Mouse (Mus musculus): ENCODE measurements around the gene Ypel5. TPM values are rescaled to one million over a fixed set of nuclear protein-coding genes. Genes with fewer than 3 reads are reported as not detected.

Gene Ypel5
- polyA plus RNA-seq (2015; fragmentation: Nextera tagmentation; extraction: Ambion mirVana) = 59.4 and 59.7 TPM in 2 replicates

- WGBS (ENCODE audit: insufficient replicate concordance) = under 1% methylated on average over 77 of the region's 93 CpGs
- ATAC-seq = peak; percentile 91
- H3K4me2 ChIP-seq (ENCODE audit: low read depth, low read length) = peak within 1 kb of the TSS; percentile 77
These were observed at the start of gene Ypel5 for GRCm38 (mm10) chr17:72836158-72837115. Gene Ypel5, plus strand, starts transcription at chr17:72836453.

DNA sequence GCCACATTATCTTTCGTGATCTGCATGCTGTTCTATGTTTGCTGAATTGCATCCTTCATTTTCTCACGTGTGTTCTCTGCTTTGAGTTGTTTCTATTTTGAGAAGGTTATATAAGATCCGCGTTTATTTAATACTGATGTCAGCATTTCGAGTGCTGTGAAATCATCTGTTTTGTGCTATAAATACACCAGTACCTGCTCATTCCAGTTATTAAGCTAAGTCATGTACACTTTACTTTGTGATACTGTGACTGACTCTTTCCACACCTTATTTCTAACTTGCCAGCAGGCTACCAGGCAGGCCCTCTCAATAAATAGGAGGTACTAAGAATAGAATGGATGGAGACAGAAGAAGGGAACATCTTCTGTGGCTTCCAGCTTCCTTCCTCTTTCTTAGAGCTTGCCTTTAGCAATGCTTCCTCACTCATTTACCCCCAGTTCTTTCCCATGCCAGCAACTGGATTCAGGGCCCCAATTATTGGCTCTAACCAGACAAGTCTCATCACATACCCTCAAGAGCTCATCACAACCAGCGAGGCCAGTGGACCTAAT is 48.3 kb upstream of the Ypel5 start:
- ATAC-seq (no peak), DNase-seq (no peak)
- no peak for TF ChIP-seq CTCF (IDR thresholded peaks at IDR 0.05; ENCODE audit: low read depth)
- TF ChIP-seq EP300 (IDR thresholded peaks at IDR 0.05; ENCODE audit: low read depth) = no peak

More at GRCm38 (mm10) chr17:72836158-72837115, at the start of gene Ypel5:
- peak; percentile 99 for DNase-seq
- Histone ChIP-seq H3K27me3 (ENCODE audit: insufficient read depth, low read length) (no peaks in the 10 kb centered on the region), H3K36me3 (replicated peaks; ENCODE audit: insufficient read depth, low read length) (peaks cover 7% of the 10 kb centered on the region), H3K9ac (replicated peaks) (peak within 1 kb of the TSS; percentile 96), H3K9me3 (ENCODE audit: low read length) (no peaks in the 10 kb centered on the region), H3K4me3 (ENCODE audit: low read depth, low read length) (peak within 1 kb of the TSS; percentile 90), H3K4me1 (ENCODE audit: insufficient read depth) (peaks cover 7% of the 10 kb centered on the region), H3K27ac (ENCODE audit: low read depth) (peak within 1 kb of the TSS; percentile 100)
- TF ChIP-seq CTCF (IDR thresholded peaks at IDR 0.05; ENCODE audit: low read depth) (peak; percentile 88), EP300 (IDR thresholded peaks at IDR 0.05; ENCODE audit: low read depth) (no peak)

DNA sequence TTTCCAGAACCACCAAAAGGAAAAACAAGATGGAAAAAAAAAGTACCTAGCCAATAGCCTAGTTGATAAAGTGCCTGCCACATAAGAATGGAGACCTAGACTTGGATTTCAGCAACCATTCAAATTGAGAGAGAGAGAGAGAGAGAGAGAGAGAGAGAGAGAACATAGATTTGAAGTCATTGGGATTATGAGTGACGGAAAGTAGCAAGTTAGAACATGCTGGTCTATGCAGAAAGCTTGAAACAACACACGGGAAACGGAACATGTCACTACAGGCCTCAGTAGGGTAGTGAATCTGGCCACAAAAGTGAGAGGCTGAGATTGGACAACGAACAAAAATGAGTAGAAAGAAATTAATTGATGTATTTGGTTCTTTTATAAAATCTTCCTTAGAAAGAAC is 43.0 kb upstream of the Ypel5 start:
- 83% methylated on average over 4 of the region's 4 CpGs for WGBS (ENCODE audit: insufficient replicate concordance)
- Histone ChIP-seq H3K27ac (ENCODE audit: low read depth) (no peak overlapping the region), H3K9ac (replicated peaks) (no peak overlapping the region), H3K4me1 (ENCODE audit: insufficient read depth) (peaks cover 11% of the 10 kb centered on the region; the same call in 1 of the 2 replicates), H3K4me3 (ENCODE audit: low read depth, low read length) (no peak overlapping the region), H3K36me3 (replicated peaks; ENCODE audit: insufficient read depth, low read length) (no peaks in the 10 kb centered on the region), H3K4me2 (ENCODE audit: low read depth, low read length) (no peak overlapping the region), H3K9me3 (ENCODE audit: low read length) (0 out of 2 replicates have a peak, but pooled peaks cover 3% of the 10 kb centered on the region), H3K27me3 (ENCODE audit: insufficient read depth, low read length) (no peaks in the 10 kb centered on the region)
- no peak for DNase-seq
- TF ChIP-seq CTCF (IDR thresholded peaks at IDR 0.05; ENCODE audit: low read depth) (no peak), EP300 (IDR thresholded peaks at IDR 0.05; ENCODE audit: low read depth) (no peak)
- no peak for ATAC-seq

More for the DNA sequence above, 48.3 kb upstream of the Ypel5 start:
- 39% methylated on average over 6 of the region's 6 CpGs for WGBS (ENCODE audit: insufficient replicate concordance)
- no peak overlapping the region for H3K4me2 ChIP-seq (ENCODE audit: low read depth, low read length)
- no peak overlapping the region for H3K4me3 ChIP-seq (ENCODE audit: low read depth, low read length)
- H3K9ac ChIP-seq (replicated peaks) = no peak overlapping the region
- H3K4me1 ChIP-seq (ENCODE audit: insufficient read depth) = no peaks in the 10 kb centered on the region
- H3K27ac ChIP-seq (ENCODE audit: low read depth) = no peak overlapping the region
- H3K9me3 ChIP-seq (ENCODE audit: low read length) = no peaks in the 10 kb centered on the region
- H3K27me3 ChIP-seq (ENCODE audit: insufficient read depth, low read length) = no peaks in the 10 kb centered on the region
- no peaks in the 10 kb centered on the region for H3K36me3 ChIP-seq (replicated peaks; ENCODE audit: insufficient read depth, low read length)

DNA sequence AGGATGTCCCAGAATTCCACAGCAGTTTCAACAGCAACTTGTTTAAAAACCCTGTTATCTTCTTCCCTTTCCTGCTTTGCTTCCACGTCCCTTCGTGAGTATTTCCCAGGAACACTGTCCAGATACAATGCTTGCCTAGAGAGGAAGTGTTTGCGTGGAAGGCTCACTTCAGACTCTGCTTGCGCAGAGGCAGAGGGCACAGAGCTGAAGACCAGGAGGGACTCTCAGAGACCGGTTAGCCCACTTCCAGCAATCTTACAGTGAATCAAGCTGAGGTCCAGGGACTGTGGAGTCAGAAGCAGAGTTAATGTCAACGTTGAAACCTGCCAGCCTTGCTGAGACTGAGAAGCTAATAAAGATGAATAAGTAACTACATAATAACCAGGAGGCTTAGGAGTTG is 41.6 kb upstream of the Ypel5 start:
- Histone ChIP-seq H3K9me3 (ENCODE audit: low read length) (0 out of 2 replicates have a peak, but pooled peaks cover 3% of the 10 kb centered on the region), H3K27me3 (ENCODE audit: insufficient read depth, low read length) (no peaks in the 10 kb centered on the region), H3K4me1 (ENCODE audit: insufficient read depth) (peaks cover 11% of the 10 kb centered on the region; the same call in 1 of the 2 replicates), H3K36me3 (replicated peaks; ENCODE audit: insufficient read depth, low read length) (no peaks in the 10 kb centered on the region), H3K4me3 (ENCODE audit: low read depth, low read length) (no peak overlapping the region), H3K27ac (ENCODE audit: low read depth) (0 out of 2 replicates have a peak overlapping the region, but pooled peaks have one; percentile 49), H3K9ac (replicated peaks) (no peak overlapping the region), H3K4me2 (ENCODE audit: low read depth, low read length) (no peak overlapping the region)
- ATAC-seq (no peak), DNase-seq (no peak)
- no peak for TF ChIP-seq EP300 (IDR thresholded peaks at IDR 0.05; ENCODE audit: low read depth)
- WGBS (ENCODE audit: insufficient replicate concordance) = 35% methylated on average over 6 of the region's 6 CpGs

DNA sequence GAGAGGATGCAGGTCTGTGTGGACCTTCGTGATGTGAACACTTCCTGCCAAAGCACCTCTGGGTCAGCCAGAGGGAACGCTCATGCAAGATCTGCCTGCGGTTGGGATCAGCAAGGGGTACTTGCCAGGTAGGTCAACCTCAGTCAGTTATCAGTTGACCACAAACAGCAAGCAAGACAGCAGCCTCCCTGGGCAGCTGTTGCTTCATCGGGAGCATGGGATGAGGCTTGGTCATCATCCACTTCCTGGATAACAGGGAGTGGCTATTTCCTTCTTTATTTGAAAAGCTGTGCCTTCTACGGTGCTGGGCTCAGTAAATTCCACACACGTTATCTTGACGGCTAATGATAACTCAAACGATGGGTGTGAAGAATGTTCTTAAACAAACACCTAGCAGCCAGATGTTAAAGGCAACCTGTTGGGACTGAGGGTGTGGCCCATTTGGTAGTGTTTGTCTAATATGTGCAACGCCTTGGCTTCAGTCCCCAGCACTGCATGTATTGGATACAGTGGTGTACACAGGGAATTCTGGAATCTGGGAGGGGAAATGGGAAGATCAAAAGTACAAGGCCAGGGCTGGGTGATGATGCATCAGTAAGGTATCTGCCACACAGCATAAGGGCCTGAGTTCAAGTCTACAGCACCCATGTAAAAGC is 40.7 kb upstream of the Ypel5 start:
- Histone ChIP-seq H3K9ac (replicated peaks) (no peak overlapping the region), H3K4me1 (ENCODE audit: insufficient read depth) (peaks cover 11% of the 10 kb centered on the region; the same call in 1 of the 2 replicates), H3K27me3 (ENCODE audit: insufficient read depth, low read length) (no peaks in the 10 kb centered on the region), H3K9me3 (ENCODE audit: low read length) (0 out of 2 replicates have a peak, but pooled peaks cover 3% of the 10 kb centered on the region), H3K36me3 (replicated peaks; ENCODE audit: insufficient read depth, low read length) (no peaks in the 10 kb centered on the region), H3K4me3 (ENCODE audit: low read depth, low read length) (no peak overlapping the region), H3K4me2 (ENCODE audit: low read depth, low read length) (no peak overlapping the region), H3K27ac (ENCODE audit: low read depth) (peak overlapping the region; percentile 49; the same call in 1 of the 2 replicates)
- DNase-seq = peak; percentile 37
- TF ChIP-seq EP300 (IDR thresholded peaks at IDR 0.05; ENCODE audit: low read depth) = no peak
- 27% methylated on average over 9 of the region's 9 CpGs for WGBS (ENCODE audit: insufficient replicate concordance)
- peak; percentile 50 for ATAC-seq
